Mouse (Mus musculus): ENCODE data around the gene Prkn. TPM values are rescaled to one million over a fixed set of nuclear protein-coding genes. Genes with fewer than 3 reads are reported as not detected.
A peak's percentile ranks its signal among the peaks of the same experiment; 100 is the strongest.

Gene Prkn
- polyA plus RNA-seq, 1 experiment from 2014 or later, result 2.5 TPM

DNA sequence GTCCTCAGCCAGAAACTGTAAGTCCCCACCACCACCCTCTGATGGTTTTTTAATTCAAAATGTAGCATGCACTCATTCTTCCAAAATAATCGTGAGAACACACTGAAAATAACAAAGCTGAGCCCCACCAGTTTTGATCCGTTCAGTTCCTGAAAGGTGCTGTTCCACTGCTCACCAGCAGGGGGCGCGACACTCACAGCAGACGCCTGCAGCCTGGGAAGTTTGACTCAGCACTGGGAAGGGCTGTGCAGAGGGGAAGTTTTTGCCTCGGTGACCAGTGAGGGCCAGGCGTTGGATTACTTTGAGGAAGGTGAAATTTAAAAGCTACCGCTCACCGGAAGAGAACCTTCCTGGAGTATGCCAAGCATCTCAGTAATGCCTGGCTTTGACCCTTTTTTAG, 1199.0 kb downstream of the Prkn start:
- DNase-seq (ENCODE audit: low read depth, low spot score), result peak; percentile 22
- H3K27me3 ChIP-seq, result no peaks in the 10 kb centered on the region
- in situ Hi-C loops (cut with MboI; ENCODE audit: low pct_unique_long_range_greater_than_20kb), result loop anchor here (5.0 kb wide), 2 partner anchors 173 to 328 kb away; no protein-coding TSS in a partner anchor
- ChIA-PET POLR2A (no interaction called here), CTCF (interaction anchor here (0.6 to 2.4 kb wide), 13 partner anchors 9 to 331 kb away, joined by 3 to 12 read pairs (median 3); partner anchors contain the start of gene Agpat4)
- peak; percentile 99 for TF ChIP-seq CTCF (IDR thresholded peaks at IDR 0.05)
- ATAC-seq, result peak; percentile 77

DNA sequence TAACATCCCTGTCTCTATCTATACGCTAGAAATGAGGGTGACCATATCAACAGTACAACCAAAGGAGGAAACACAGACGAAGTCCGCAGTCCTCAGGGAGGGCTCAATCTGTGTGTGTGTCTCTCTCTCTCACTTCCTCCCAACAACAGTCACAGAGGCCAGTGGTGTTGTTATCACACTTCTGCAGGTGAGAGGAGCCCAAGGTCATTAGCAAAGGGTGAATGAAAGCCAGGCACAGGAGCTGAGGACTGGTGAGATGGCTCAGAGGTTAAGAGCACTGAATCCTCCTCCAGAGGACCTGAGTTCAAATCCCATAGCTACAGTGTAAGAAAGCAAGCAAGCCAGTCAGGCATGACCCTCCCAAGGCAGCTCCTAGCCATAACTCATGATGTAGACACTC, 1199.7 kb downstream of the Prkn start:
- in situ Hi-C loops (cut with MboI; ENCODE audit: low pct_unique_long_range_greater_than_20kb), result loop anchor here (5.0 kb wide), 3 partner anchors 77 to 327 kb away; partner anchors contain the start of gene Agpat4
- POLR2A ChIA-PET, result no interaction called here
- CTCF ChIA-PET, result interaction anchor here (0.6 to 2.4 kb wide), 13 partner anchors 8 to 330 kb away, joined by 3 to 12 read pairs (median 3); partner anchors contain the start of gene Agpat4
- ATAC-seq (no peak), DNase-seq (ENCODE audit: low read depth, low spot score) (no peak)
- no peaks in the 10 kb centered on the region for H3K27me3 ChIP-seq
- no peak for TF ChIP-seq CTCF (IDR thresholded peaks at IDR 0.05)

DNA sequence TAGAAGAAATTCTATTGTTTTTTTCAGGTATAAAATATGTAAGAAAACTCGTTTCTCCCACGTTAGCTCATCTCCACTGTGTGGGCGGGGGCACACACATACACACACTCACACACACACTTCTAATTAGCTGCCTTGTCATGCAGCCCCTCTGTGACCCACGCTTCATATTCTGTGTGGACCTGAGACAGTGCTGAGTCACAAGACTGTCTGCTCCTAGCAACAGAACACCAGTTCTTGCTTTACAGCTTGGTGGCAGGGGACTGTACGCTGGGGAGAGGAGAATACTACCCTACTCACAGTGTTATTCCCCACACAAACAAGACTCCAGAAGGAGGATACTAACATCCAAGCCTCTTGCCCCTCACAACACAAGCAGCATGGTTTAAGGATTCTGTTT, 1200.4 kb downstream of the Prkn start:
- ChIA-PET POLR2A (no interaction called here), CTCF (interaction anchor here (1.2 to 2.4 kb wide), 6 partner anchors 8 to 330 kb away, joined by 3 to 12 read pairs (median 6); partner anchors contain the start of gene Agpat4)
- in situ Hi-C loops (cut with MboI; ENCODE audit: low pct_unique_long_range_greater_than_20kb), result loop anchor here (5.0 kb wide), 1 partner anchor 77 kb away; the partner anchor contains the start of gene Agpat4
- ATAC-seq (no peak), DNase-seq (ENCODE audit: low read depth, low spot score) (no peak)
- no peak for TF ChIP-seq CTCF (IDR thresholded peaks at IDR 0.05)
- no peaks in the 10 kb centered on the region for H3K27me3 ChIP-seq

DNA sequence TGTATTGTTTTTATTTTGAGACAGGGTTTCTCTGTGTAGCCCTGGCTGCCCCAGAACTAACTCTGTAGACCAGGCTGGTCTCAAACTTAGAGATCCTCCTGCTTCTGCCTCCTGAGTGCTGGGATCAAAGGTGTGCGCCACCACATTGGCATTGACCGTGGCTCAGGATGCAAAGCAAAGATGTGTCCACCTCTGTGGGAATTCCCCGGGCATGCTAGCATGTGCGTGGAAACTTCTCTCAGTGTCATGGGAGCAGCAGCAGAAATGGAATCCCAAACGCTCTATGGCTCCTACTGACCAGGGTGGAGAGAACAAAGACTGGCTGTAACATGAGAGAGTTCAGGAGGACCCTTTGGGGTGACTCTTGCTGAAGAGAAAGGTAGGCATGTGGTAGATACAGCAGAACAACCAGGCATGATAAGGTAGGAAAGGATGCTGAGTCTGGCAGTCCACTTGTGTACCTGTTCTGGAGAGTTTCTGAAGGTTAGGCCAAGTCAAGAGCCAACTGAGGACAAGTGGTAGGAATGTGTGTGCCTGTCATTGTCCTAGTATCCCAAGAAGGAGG, 1201.0 kb downstream of the Prkn start:
- ATAC-seq (no peak), DNase-seq (ENCODE audit: low read depth, low spot score) (no peak)
- in situ Hi-C loops (cut with MboI; ENCODE audit: low pct_unique_long_range_greater_than_20kb), result loop anchor here (5.0 kb wide), 1 partner anchor 76 kb away; the partner anchor contains the start of gene Agpat4
- POLR2A ChIA-PET, result no interaction called here
- TF ChIP-seq CTCF (IDR thresholded peaks at IDR 0.05), result no peak
- CTCF ChIA-PET, result no interaction called here
- H3K27me3 ChIP-seq, result no peaks in the 10 kb centered on the region

DNA sequence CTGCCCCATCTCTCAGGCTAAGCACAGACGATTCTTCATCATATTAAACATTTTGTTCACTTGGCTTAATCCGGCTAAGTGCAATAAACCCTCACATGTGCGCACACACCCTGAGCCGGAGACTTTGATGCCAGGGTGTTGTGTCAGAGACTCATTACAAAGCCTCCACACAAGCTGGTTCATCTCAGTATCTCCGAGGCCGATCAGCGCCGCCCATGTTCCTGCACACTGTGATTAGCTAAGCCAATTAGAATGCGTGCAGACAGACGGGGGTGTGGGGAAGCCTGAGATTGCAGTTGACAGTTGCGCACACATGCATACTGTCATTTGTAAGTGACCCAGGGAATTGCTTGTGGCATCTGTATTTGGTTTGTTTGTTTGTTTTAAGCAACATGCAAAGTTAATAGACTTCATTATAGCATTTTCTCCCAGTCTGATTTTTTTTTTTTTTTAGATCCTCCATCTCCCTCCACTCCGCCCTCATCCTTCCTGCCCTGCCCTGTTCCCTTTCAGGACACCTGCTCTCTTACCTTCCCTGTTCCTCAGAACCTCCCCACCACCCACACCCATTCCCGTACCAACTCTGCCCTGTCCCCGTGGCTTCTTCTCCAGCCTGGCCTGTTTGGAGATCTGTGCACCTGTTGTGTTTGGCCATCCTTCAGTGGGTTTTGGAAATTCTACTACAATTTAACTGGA, 1202.5 kb downstream of the Prkn start:
- no peak for TF ChIP-seq CTCF (IDR thresholded peaks at IDR 0.05)

DNA sequence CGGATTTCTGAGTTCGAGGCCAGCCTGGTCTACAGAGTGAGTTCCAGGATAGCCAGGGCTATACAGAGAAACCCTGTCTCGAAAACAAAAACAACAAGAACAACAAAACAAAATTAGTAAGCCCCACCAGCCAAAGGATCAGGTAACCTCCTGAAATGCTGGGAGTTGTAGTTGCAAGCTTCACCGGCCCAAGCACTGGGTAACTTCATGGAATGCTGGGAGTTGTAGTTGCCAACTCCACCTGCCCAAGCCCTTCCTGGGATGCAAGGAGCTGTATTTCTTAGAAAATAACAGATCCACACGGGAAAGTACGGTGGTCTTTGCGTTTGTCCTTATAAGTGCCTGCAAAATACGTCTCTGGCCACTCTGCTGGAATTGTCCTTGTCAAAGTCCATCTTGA, 1204.0 kb downstream of the Prkn start:
- POLR2A ChIA-PET, result no interaction called here
- H3K27me3 ChIP-seq, result no peaks in the 10 kb centered on the region
- ATAC-seq (no peak), DNase-seq (ENCODE audit: low read depth, low spot score) (no peak)
- in situ Hi-C loops (cut with MboI; ENCODE audit: low pct_unique_long_range_greater_than_20kb), result loop anchor here (5.0 kb wide), 1 partner anchor 73 kb away; the partner anchor contains the start of gene Agpat4
- no peak for TF ChIP-seq CTCF (IDR thresholded peaks at IDR 0.05)
- CTCF ChIA-PET, result no interaction called here

More for the DNA sequence above, 1202.5 kb downstream of the Prkn start:
- ChIA-PET CTCF (no interaction called here), POLR2A (no interaction called here)
- in situ Hi-C loops (cut with MboI; ENCODE audit: low pct_unique_long_range_greater_than_20kb), result loop anchor here (5.0 kb wide), 1 partner anchor 75 kb away; the partner anchor contains the start of gene Agpat4
- no peaks in the 10 kb centered on the region for H3K27me3 ChIP-seq
- ATAC-seq (no peak), DNase-seq (ENCODE audit: low read depth, low spot score) (no peak)

DNA sequence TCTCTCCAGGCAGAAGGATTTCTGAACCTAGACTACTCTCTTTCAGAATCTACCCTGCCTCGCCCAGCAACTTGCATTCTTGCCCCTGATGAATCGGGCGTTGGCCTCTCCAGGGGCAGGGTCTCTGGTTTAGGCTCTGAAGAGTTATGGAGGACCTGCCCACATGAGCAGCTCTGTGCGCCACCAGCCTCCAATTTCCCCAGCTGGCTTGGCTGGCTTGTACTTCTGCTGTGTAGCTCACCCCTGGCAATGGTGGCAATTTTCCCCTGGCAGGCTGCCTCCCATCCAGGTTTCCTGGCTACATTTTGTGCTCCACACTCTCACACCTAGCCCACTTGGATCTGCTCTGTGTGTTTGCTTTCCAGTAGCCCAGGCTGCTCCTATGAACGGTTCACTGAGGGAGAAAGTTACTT, 1205.7 kb downstream of the Prkn start:
- ATAC-seq, result no peak
- in situ Hi-C loops (cut with MboI; ENCODE audit: low pct_unique_long_range_greater_than_20kb), result no loop called here
- POLR2A ChIA-PET, result no interaction called here
- TF ChIP-seq CTCF (IDR thresholded peaks at IDR 0.05), result no peak
- CTCF ChIA-PET, result interaction anchor here (0.7 to 1.5 kb wide), 4 partner anchors 14 to 323 kb away, joined by 3 read pairs; no protein-coding TSS in a partner anchor
- H3K27me3 ChIP-seq, result no peaks in the 10 kb centered on the region
- no peak for DNase-seq (ENCODE audit: low read depth, low spot score)

DNA sequence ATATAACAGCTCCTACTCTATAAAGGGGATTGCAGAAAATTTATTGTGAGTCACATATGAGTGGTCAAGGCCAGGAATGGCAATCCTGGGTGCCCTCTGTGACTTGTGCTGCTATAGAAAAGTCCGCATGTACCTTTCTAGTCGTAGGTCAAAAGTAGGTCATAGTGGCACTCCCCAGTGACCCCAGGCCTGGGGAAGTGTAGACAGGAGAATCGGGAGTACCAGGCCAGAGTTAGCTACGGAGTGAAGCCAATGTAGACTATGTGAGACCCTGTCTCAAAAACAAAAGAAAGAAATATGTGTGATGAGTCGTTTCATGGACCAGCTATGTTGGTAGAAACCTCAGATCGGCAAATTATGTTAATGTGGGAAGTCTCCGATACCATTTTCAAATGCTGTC, 1206.8 kb downstream of the Prkn start:
- POLR2A ChIA-PET, result no interaction called here
- DNase-seq (ENCODE audit: low read depth, low spot score), result no peak
- in situ Hi-C loops (cut with MboI; ENCODE audit: low pct_unique_long_range_greater_than_20kb), result no loop called here
- ATAC-seq, result no peak
- no peak for TF ChIP-seq CTCF (IDR thresholded peaks at IDR 0.05)
- no peaks in the 10 kb centered on the region for H3K27me3 ChIP-seq
- CTCF ChIA-PET, result interaction anchor here (1.1 to 1.7 kb wide), 4 partner anchors 10 to 322 kb away, joined by 3 to 5 read pairs (median 3); no protein-coding TSS in a partner anchor

DNA sequence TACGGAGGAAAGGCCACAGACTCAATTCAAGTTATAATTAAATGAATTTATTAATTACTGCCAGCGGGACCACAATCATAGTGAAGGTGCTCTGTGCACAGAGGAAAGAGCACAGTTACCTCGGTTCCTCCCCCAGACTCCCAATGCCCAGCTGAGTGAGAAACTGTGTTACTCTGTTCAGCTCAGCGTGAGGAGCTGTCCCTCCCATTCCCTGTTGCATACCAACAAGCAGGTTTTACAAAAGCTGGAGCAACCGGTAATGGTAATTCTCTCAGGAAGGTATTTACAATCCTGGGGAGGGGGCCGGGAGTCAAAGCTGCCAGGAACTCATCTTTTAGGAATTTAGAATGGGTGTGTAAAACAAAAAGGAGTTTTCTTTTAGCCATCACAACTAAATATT, 1207.3 kb downstream of the Prkn start:
- DNase-seq (ENCODE audit: low read depth, low spot score), result no peak
- ChIA-PET POLR2A (no interaction called here), CTCF (interaction anchor here (1.1 to 1.9 kb wide), 3 partner anchors 8 to 163 kb away, joined by 3 to 5 read pairs (median 5); no protein-coding TSS in a partner anchor)
- ATAC-seq, result no peak
- H3K27me3 ChIP-seq, result no peaks in the 10 kb centered on the region
- TF ChIP-seq CTCF (IDR thresholded peaks at IDR 0.05), result no peak
- in situ Hi-C loops (cut with MboI; ENCODE audit: low pct_unique_long_range_greater_than_20kb), result no loop called here

DNA sequence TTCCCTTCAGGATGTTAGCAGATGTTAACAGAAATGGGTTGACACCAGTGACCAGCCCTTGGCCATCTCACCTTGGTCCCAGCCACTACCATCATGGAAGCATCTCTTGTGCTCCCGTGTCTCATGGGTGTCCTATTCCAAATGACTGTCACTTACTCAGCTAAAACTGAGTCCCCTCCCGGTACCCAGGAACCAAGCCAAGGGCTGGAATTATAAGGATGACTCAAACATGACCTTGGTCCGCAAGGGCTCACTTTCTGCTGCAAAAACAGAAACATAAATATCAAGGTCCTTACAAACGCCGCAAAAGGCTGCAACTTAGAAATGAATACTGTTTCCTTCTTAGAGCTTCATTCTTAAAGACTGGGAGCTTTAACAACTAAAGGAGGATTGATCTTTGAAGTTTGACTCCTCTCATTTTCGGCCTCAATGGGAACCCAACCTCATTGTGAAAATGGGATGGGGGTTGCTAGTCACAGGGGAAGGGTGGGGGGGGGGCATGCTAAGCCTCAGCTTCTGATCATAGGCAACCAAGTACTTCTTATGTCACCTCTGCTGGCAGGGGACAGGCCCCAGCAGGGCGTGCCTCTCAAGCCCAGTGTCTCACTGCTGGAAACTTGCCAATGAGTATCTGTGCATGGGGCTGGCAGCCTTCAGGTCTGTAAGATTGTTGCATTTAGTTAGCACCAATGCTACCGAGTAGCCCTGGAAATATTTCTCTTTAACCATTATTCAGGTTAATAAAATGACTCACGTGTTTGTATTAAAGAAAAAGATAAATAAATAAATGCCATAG, 1208.7 kb downstream of the Prkn start:
- DNase-seq (ENCODE audit: low read depth, low spot score) (no peak), ATAC-seq (no peak)
- CTCF ChIA-PET, result interaction anchor here (1.2 to 1.9 kb wide), 3 partner anchors 9 to 323 kb away, joined by 3 to 5 read pairs (median 3); no protein-coding TSS in a partner anchor
- in situ Hi-C loops (cut with MboI; ENCODE audit: low pct_unique_long_range_greater_than_20kb), result no loop called here
- POLR2A ChIA-PET, result no interaction called here
- TF ChIP-seq CTCF (IDR thresholded peaks at IDR 0.05), result no peak
- no peaks in the 10 kb centered on the region for H3K27me3 ChIP-seq

All from Patski (cell line).